Mouse (Mus musculus) heart, embryonic 15.5 days (tissue): ENCODE data around the gene Pgrmc1. TPM values are rescaled to one million over a fixed set of nuclear protein-coding genes. Genes with fewer than 3 reads are reported as not detected.
"Not testable (repeated sequence)": the region's sequence is repeated elsewhere in the genome, so short reads cannot be mapped to it uniquely, and the experiment has no call there.

Experiments used
- ATAC-seq: fragments of 200-750 bp; cut with Nextera tagmentation; replicated peaks from 2 replicates; pipeline ENCODE4 v1.8.0; 2017; ENCODE audit warnings: low read depth, moderate TSS enrichment; ENCODE audit not compliant: insufficient number of reproducible peaks, insufficient read depth, low FRiP score
- H3K27ac ChIP-seq: fragments of 300-500 bp; sonication (generic); 2 replicates; pipeline ENCODE4 v1.5.1; 2015; ENCODE audit warnings: mild to moderate bottlenecking, inconsistent platforms
- H3K27me3 ChIP-seq: fragments of 300-500 bp; sonication (generic); 2 replicates; pipeline ENCODE4 v1.6.1; 2015; ENCODE audit warnings: inconsistent platforms
- H3K36me3 ChIP-seq: fragments of 300-500 bp; sonication (generic); 2 replicates; pipeline ENCODE4 v1.6.1; 2015; ENCODE audit warnings: mild to moderate bottlenecking, inconsistent platforms
- H3K4me1 ChIP-seq: fragments of 300-500 bp; sonication (generic); replicated peaks from 2 replicates; pipeline ENCODE4 v1.6.1; 2015; ENCODE audit warnings: inconsistent platforms
- H3K4me2 ChIP-seq: fragments of 300-500 bp; sonication (generic); 2 replicates; pipeline ENCODE4 v1.6.1; 2015; ENCODE audit warnings: inconsistent platforms, mild to moderate bottlenecking, moderate library complexity
- H3K4me3 ChIP-seq: fragments of 300-500 bp; sonication (generic); 2 replicates; pipeline ENCODE4 v1.5.1; 2015; ENCODE audit warnings: mild to moderate bottlenecking, inconsistent platforms
- H3K9ac ChIP-seq: fragments of 300-500 bp; sonication (generic); 2 replicates; pipeline ENCODE4 v1.6.1; 2015; ENCODE audit warnings: mild to moderate bottlenecking, inconsistent platforms
- H3K9me3 ChIP-seq: fragments of 300-500 bp; sonication (generic); replicated peaks from 2 replicates; pipeline ENCODE4 v1.6.1; 2016; ENCODE audit warnings: inconsistent platforms
- WGBS: fragments of 180-500 bp; shearing (Covaris S2); methylation state at CpG from one replicate; pipeline ENCODE4 v1.1.7; 2015; ENCODE audit warnings: mixed read lengths; 5-methylcytosine and 5-hydroxymethylcytosine counted together
- polyA plus RNA-seq: library from polyadenylated mRNA; unstranded; fragments of >200 nt; fragmentation: Nextera tagmentation; extraction: Ambion mirVana; gene quantifications from 2 replicates; pipeline ENCODE4 v1.2.1, GENCODE M21; 2015

Pgrmc1 gene
- 112 and 135 TPM in 2 replicates for polyA plus RNA-seq

GRCm38 (mm10) chrX:36597707-36598389, at the start of gene Pgrmc1:
Gene Pgrmc1 (plus strand): TSS chrX:36598206.
- Histone ChIP-seq H3K9me3 (no peaks in the 10 kb centered on the region), H3K4me2 (peak within 1 kb of the TSS; percentile 59), H3K9ac (peak within 1 kb of the TSS; percentile 81), H3K36me3 (no peaks in the 10 kb centered on the region), H3K27ac (peak within 1 kb of the TSS; percentile 85), H3K27me3 (no peaks in the 10 kb centered on the region), H3K4me1 (no peaks in the 10 kb centered on the region), H3K4me3 (peak within 1 kb of the TSS; percentile 70)
- 14% methylated on average over 23 of the region's 45 CpGs for WGBS
- peak; percentile 94 for ATAC-seq

DNA sequence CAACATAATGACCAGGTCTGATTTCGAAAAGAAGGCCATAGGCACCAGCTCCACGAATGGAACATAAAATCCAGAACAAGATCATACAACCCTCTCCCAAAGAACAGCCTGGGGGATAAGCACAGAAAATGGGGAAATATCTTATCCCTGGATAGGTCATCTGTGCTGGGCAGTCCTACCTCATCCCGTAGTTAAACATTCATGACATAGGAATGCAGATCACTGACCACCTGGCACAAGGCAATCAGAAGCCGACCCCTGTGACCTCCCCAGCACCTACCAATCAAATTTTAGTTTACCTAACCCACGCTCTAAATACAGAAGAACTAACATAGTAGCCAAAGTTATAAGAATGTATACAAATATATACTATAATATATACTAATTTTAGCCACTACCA, 49.2 kb upstream of the Pgrmc1 start:
- Histone ChIP-seq H3K4me2 (no peak overlapping the region), H3K4me3 (no peak overlapping the region), H3K9ac (no peak overlapping the region), H3K4me1 (peaks cover 2% of the 10 kb centered on the region; the same call in 1 of the 2 replicates), H3K9me3 (no peaks in the 10 kb centered on the region), H3K27ac (no peak overlapping the region), H3K27me3 (no peaks in the 10 kb centered on the region), H3K36me3 (no peaks in the 10 kb centered on the region)
- ATAC-seq: no peak
- 69% methylated on average over 5 of the region's 5 CpGs for WGBS

DNA sequence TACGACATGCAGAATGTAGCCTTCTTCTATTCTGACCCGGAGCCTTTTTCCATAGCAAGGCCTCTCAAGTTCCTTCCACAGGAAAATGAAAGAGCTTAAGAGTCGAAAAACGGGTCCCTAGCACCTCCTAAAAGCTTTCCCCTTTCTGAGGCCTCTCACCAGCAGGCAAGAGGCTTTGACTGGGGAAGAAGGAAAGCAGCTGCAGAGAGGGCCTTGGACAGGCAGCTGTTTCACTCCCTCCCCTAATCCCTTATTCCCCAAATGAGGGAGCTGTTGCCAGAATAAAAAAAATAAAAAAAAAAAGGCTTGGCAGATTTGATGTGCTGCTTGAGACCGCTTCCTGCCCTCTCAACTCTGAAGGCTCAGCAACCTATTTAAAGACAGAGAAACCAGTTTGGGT, 47.1 kb upstream of the Pgrmc1 start:
- H3K4me3 ChIP-seq: no peak overlapping the region
- H3K36me3 ChIP-seq: no peaks in the 10 kb centered on the region
- H3K4me1 ChIP-seq: peaks cover 2% of the 10 kb centered on the region; the same call in 1 of the 2 replicates
- peak overlapping the region; percentile 20 for H3K4me2 ChIP-seq
- ATAC-seq: no peak; the same call in 1 of the 2 replicates
- H3K27me3 ChIP-seq: no peaks in the 10 kb centered on the region
- no peaks in the 10 kb centered on the region for H3K9me3 ChIP-seq
- H3K27ac ChIP-seq: peak overlapping the region; percentile 78
- no peak overlapping the region for H3K9ac ChIP-seq
- 18% methylated on average over 5 of the region's 5 CpGs for WGBS

GRCm38 (mm10) chrX:36551351-36551750, 46.7 kb upstream of the Pgrmc1 start:
- Histone ChIP-seq H3K9me3 (no peaks in the 10 kb centered on the region), H3K4me1 (peaks cover 2% of the 10 kb centered on the region; the same call in 1 of the 2 replicates), H3K9ac (no peak overlapping the region), H3K27me3 (no peaks in the 10 kb centered on the region), H3K36me3 (no peaks in the 10 kb centered on the region), H3K27ac (peak overlapping the region; percentile 78), H3K4me2 (peak overlapping the region; percentile 20), H3K4me3 (no peak overlapping the region)
- 35% methylated on average over 6 of the region's 6 CpGs for WGBS
- no peak for ATAC-seq

DNA sequence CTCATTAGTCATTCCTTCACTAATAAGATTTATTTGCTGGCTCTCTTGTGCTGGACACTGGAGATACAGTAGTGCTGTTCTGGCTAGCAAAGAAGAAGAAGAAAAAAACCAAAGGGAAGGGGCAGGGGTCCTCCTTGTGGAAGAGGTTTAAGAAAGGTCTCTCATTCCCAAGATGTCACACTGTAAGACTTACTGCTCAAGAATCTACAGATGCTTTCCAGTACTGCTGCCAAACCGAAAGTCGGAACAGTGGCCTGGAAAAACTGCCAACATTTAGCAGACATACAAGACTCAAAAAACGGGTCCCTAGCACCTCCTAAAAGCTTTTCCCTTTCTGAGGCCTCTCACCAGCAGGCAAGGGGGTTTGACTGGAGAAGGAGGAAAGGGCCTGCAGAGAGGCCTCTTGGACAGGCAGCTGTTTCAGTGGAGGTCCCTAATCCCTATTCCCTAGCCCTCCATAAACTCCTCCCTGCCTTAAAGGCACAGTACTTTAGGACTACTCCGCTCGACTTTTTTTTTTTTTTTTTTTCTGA, 45.9 kb upstream of the Pgrmc1 start:
- no peaks in the 10 kb centered on the region for H3K27me3 ChIP-seq
- peaks cover 2% of the 10 kb centered on the region; the same call in 1 of the 2 replicates for H3K4me1 ChIP-seq
- H3K36me3 ChIP-seq: no peaks in the 10 kb centered on the region
- peak; percentile 68 for ATAC-seq
- H3K27ac ChIP-seq: peak overlapping the region; percentile 78
- H3K9ac ChIP-seq: no peak overlapping the region
- H3K4me2 ChIP-seq: peak overlapping the region; percentile 29
- WGBS: 22% methylated on average over 5 of the region's 5 CpGs
- H3K4me3 ChIP-seq: no peak overlapping the region
- no peaks in the 10 kb centered on the region for H3K9me3 ChIP-seq

- Histone ChIP-seq H3K9me3 (no peaks in the 10 kb centered on the region), H3K4me2 (0 out of 2 replicates have a peak overlapping the region, but pooled peaks have one; percentile 29), H3K36me3 (no peaks in the 10 kb centered on the region), H3K4me1 (peaks cover 2% of the 10 kb centered on the region; the same call in 1 of the 2 replicates), H3K27me3 (no peaks in the 10 kb centered on the region), H3K27ac (no peak overlapping the region), H3K4me3 (no peak overlapping the region), H3K9ac (no peak overlapping the region)
- ATAC-seq: no peak
- 72% methylated on average over 3 of the region's 3 CpGs for WGBS
Measured at GRCm38 (mm10) chrX:36552715-36553114, 45.3 kb upstream of the Pgrmc1 start.

- not testable (repeated sequence) for H3K4me3 ChIP-seq, H3K27ac ChIP-seq, ATAC-seq, H3K27me3 ChIP-seq, H3K9me3 ChIP-seq, H3K9ac ChIP-seq, H3K36me3 ChIP-seq, H3K4me2 ChIP-seq, H3K4me1 ChIP-seq
- 56% methylated on average over 2 of the region's 2 CpGs for WGBS
Measured at GRCm38 (mm10) chrX:36555196-36555595, 42.8 kb upstream of the Pgrmc1 start.

DNA sequence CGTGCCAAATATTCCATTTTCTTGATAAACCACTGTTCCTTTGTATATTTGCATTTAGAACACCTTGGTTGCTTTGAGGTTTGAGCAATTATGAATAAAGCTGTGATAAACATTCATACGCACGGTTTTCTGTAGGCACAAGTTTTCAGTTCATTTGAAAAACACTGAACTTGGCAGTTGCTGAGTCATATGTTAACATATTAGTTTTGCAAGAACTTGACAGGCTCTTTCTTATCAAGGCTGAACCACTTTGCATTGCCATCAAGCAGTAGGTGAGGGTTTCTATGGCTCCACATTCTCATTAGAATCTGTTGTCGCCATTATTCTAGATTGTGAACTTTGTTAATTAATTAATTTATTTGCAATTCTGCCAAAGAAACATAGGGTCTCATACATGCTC, 37.8 kb upstream of the Pgrmc1 start:
- Histone ChIP-seq H3K4me3 (no peak overlapping the region), H3K4me2 (no peak overlapping the region), H3K27ac (no peak overlapping the region), H3K36me3 (no peaks in the 10 kb centered on the region), H3K9ac (no peak overlapping the region), H3K4me1 (no peaks in the 10 kb centered on the region), H3K9me3 (no peaks in the 10 kb centered on the region), H3K27me3 (no peaks in the 10 kb centered on the region)
- 77% methylated on average over 4 of the region's 4 CpGs for WGBS
- ATAC-seq: no peak

GRCm38 (mm10) chrX:36561650-36562049, 36.4 kb upstream of the Pgrmc1 start:
- H3K4me1 ChIP-seq: no peaks in the 10 kb centered on the region
- no peak overlapping the region for H3K9ac ChIP-seq
- H3K4me3 ChIP-seq: peak overlapping the region; percentile 24; the same call in 1 of the 2 replicates
- 9% methylated on average over 7 of the region's 7 CpGs for WGBS
- ATAC-seq: no peak
- H3K27me3 ChIP-seq: no peaks in the 10 kb centered on the region
- H3K36me3 ChIP-seq: no peaks in the 10 kb centered on the region
- H3K9me3 ChIP-seq: no peaks in the 10 kb centered on the region
- H3K4me2 ChIP-seq: peak overlapping the region; percentile 47
- H3K27ac ChIP-seq: no peak overlapping the region

- Histone ChIP-seq H3K9ac (no peak overlapping the region), H3K9me3 (no peaks in the 10 kb centered on the region), H3K4me1 (no peaks in the 10 kb centered on the region), H3K27me3 (no peaks in the 10 kb centered on the region), H3K4me3 (peak overlapping the region; percentile 24; the same call in 1 of the 2 replicates), H3K27ac (no peak overlapping the region), H3K4me2 (peak overlapping the region; percentile 47), H3K36me3 (no peaks in the 10 kb centered on the region)
- ATAC-seq: no peak
- 24% methylated on average over 3 of the region's 3 CpGs for WGBS
Measured at GRCm38 (mm10) chrX:36562079-36562478, 35.9 kb upstream of the Pgrmc1 start.

- H3K4me2 ChIP-seq: no peak overlapping the region
- H3K27ac ChIP-seq: no peak overlapping the region
- H3K4me1 ChIP-seq: no peaks in the 10 kb centered on the region
- no peak overlapping the region for H3K9ac ChIP-seq
- no peaks in the 10 kb centered on the region for H3K9me3 ChIP-seq
- no peaks in the 10 kb centered on the region for H3K36me3 ChIP-seq
- H3K4me3 ChIP-seq: no peak overlapping the region
- no peaks in the 10 kb centered on the region for H3K27me3 ChIP-seq
- no peak for ATAC-seq
- 79% methylated on average over 1 of the region's 1 CpGs for WGBS
Measured at GRCm38 (mm10) chrX:36586629-36587303, 11.2 kb upstream of the Pgrmc1 start.
